Mouse (Mus musculus) forelimb bud, embryonic 11.5 days (tissue): Measurements from ENCODE around the gene Tuba1c.

Experiments used
- DNase-seq: peaks from one replicate; pipeline ENCODE4 v3.0.0-alpha.2; 2012; ENCODE audit warnings: low read depth, low spot score

Gene Tuba1c

DNA sequence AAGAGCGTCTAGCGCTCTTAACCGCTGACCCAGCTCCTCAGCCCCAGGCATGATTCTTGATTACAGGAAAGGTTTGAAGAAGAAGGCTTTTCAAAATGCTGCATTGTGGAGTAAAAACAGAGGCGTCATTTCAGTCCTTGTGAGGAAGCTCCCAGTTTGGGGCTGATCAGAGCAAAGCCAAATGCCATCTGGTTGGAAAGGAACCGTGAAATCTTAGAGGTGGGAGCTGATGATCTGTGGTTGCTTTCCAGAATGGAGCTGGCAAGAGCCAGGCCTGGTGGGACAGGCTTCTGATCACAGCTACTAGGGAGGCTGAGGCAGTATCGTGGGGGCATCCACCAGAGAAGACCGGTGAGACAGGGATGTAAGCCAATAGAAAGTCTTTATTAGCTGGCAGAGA lies 32.9 kb upstream of the Tuba1c start:
- DNase-seq: no peak

- no peak for DNase-seq
These were observed 31.5 kb upstream of the Tuba1c start for GRCm38 (mm10) chr15:98997938-98998774.

GRCm38 (mm10) chr15:98998775-98999157 lies 30.9 kb upstream of the Tuba1c start:
- DNase-seq: no peak

- DNase-seq: peak; percentile 63
These were observed 29.0 kb upstream of the Tuba1c start for GRCm38 (mm10) chr15:99000535-99001283.

- DNase-seq: no peak
These were observed 28.2 kb upstream of the Tuba1c start for GRCm38 (mm10) chr15:99001451-99001931.

DNA sequence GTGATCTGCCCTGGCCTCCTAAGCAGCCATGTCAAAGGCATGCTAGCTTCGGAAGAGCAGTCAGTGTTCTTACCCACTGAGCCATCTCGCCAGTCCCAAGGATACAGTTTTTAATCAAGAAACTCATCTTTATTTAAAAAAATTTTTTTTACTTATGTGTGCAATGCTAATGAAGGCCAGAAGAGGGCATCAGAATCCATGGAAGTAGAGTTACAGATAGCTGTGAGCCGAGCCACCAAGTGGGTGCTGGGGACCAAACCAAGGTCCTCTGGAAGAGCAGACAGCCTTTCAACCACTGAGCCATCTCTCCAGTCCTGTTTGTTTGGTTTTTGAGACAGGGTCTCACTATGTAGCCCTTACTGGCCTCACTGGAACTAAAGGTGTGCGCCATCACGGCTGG lies 26.1 kb upstream of the Tuba1c start:
- DNase-seq: no peak

- DNase-seq: no peak
These were observed 20.9 kb upstream of the Tuba1c start for GRCm38 (mm10) chr15:99008801-99009241.

DNA sequence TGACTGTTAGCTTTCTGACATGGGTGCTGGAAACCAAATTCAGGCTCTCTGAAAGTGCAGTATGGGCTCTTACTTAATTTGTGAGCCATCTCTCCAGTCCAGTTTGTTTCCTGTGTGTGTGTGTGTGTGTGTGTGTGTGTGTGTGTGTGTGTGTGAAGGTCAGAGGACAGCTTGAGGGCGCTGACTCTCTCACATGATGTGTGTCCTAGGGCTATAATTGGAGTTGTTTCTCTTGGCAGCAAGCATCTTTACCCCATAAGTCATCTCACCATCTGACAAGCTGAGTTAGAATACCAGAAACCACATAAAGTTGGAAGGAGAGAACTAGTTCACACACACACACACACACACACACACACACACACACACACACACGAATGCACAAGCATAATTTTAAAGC lies 18.8 kb upstream of the Tuba1c start:
- DNase-seq: no peak

DNA sequence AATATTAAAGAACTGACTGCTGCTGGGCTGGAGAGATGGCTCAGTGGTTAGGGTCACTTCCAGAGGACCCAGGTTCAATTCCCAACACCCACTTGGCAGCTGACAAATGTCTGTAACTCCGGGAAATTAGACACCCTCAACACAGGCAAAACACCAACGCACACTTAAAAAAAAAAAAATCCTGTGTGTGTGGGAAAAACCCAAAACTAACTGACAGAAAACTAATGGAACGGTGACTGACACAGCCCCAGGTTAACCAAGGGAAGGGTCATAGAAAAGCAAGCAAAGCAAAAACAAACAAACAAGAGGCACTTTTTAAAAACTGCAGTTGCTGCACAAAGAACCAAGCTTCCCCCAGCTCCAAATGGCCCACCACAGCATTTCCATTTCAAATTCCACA lies 17.7 kb upstream of the Tuba1c start:
- no peak for DNase-seq

- no peak for DNase-seq
These were observed 15.1 kb upstream of the Tuba1c start for GRCm38 (mm10) chr15:99014496-99015030.

DNA sequence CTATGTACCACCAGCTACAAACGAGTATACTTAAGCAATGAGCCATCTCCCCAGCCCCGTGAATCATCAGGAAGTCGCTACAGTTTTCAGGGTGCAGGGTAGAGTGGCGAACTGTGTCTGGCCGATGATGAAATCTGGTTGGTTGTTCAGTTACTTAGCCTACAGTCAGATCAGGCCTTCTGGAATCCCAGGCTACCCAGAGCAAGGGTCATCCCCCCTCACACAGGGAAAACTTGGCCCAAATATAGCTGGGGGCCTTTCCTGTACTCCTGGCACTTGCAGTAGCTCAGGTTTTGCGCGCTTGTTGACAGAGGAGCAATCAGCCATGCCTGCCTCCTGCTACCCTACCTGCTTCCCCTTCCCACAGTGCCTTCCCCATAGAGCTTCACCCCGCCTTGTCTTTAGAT lies 12.3 kb upstream of the Tuba1c start:
- no peak for DNase-seq

GRCm38 (mm10) chr15:99017986-99018385 lies 11.7 kb upstream of the Tuba1c start:
- no peak for DNase-seq

- no peak for DNase-seq
These were observed 11.1 kb upstream of the Tuba1c start for GRCm38 (mm10) chr15:99018630-99019029.

DNA sequence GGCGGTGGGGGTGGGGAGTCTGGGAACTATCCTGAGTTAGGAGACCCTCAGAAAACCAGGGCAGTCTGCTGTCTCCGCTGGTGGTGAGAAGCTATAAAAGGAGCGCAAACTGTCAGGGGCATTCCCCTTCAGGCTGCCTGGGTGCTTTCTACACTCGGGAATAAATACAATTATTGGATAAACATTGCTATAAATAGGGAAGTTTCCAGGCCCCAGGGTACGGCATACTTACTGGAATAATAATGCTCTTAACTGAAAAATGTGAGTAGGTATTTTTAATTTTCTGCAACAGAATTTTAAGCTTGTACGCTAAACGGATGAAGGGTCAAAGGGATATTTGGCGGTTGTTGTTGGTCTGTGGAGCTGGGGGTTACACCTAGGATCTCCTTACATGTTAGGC lies 10.3 kb upstream of the Tuba1c start:
- no peak for DNase-seq

- no peak for DNase-seq
These were observed 9.5 kb upstream of the Tuba1c start for GRCm38 (mm10) chr15:99020171-99020570.

- DNase-seq: no peak
These were observed 8.4 kb upstream of the Tuba1c start for GRCm38 (mm10) chr15:99021255-99021654.

DNA sequence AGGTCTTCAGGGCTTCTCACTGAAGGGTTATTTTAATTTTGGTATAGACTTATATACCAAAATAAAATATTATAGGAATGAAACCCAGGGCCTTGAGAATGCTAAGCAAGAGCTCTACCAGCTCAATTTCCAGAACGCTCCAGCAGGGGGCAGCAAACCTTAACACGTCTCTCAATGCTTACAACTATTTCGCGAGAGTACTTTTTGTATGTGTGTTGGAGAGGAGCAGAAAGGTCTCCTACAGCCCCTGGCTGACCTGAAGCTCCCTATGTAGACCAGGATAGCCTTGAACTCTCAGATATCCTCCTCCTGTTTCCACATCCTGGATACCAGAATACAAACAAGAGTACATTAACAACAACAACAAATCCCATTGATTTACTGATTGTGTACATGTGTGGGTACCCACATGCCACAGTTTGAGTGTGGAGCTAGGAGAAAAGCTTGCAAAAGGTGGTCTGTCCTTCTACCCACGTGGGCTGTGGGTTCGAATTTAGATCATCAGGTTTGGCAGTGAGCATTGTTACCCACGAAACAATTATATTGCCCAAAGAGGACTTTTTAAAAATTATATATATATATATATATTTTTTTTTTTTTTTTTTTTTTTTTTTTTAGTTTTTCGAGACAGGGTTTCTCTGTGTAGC lies 4.9 kb upstream of the Tuba1c start:
- DNase-seq: peak; percentile 81

- DNase-seq: no peak
These were observed 4.3 kb upstream of the Tuba1c start for GRCm38 (mm10) chr15:99025414-99025813.

GRCm38 (mm10) chr15:99026259-99026658 lies 3.4 kb upstream of the Tuba1c start:
- DNase-seq: peak; percentile 57

- no peak for DNase-seq
These were observed 2.6 kb upstream of the Tuba1c start for GRCm38 (mm10) chr15:99027116-99027515.

DNA sequence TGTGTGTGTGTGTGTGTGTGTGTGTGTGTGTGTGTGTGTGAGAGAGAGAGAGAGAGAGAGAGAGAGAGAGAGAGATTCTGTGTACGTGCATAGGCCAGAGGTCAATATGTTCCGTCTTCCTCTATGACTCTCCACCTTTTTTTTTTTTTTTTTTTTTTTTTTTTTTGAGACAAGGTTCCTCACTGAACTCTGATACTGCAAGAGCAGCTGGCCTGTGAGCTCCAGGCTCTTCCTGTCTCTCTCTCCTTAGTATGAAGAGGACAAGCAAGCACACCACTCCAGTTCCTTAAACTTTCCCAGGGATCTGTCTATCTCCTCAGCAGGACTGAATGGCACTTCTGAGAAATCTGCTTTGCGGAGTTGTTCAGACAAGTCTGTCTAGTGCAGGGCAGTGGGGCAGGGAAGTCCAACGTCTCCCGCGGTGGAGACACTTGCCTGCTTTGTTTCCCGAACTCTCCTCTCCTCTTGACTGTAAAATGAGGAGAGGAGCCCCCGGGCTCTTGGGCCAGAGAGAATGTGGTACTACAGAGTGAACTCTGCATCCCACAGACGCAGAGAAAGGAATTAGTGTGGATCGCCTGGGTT lies 725 bp upstream of the Tuba1c start:
- DNase-seq: no peak
